Mouse (Mus musculus) embryo, embryonic 10.5 days (tissue): ENCODE data around the gene Tnrc18.

Source experiments
- DNase-seq: peaks from one replicate; pipeline ENCODE4 v3.0.0-alpha.2; 2015; ENCODE audit warnings: low spot score

Gene Tnrc18

DNA sequence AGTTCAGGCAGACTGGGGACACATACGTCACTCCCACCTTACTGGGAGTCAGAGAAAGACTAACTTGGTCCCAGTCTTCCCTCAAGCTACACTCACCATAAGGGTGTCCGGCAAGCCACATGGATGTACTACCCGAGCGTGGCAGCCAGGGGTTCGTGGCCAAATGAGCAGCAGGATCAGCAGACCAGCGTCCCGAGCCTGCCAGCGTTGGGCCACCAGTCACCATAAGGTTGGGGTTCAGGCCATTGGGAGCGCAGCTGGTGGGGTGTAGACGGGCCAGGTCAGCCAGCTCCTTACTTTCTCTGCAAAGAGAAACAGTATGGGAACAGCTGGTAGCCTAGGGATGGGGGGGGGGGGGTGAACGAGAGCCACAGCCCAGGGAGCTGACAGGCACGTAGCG is 41.4 kb downstream of the Tnrc18 start:
- DNase-seq, result no peak

DNA sequence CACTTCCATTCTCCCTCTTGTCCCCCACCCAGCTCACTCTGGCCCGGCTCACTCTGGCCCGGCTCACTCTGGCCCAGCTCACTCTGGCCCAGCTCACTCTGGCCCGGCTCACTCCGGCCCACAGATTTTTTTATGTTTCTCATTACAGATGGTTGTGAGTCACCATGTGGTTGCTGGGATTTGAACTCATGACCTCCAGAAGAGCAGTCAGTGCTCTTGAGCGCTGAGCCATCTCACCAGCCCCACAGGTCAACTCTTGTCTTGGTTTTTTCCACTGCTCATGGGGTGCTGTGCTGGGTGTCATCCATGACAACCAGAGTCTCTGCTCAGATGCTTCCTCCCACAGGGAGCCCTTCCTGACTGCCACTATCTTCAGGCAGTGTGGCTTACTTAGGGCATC is 42.7 kb downstream of the Tnrc18 start:
- no peak for DNase-seq

- no peak for DNase-seq
Measured at GRCm38 (mm10) chr5:142771964-142772363, 45.5 kb downstream of the Tnrc18 start.

- DNase-seq, result no peak
Measured at GRCm38 (mm10) chr5:142771034-142771433, 46.4 kb downstream of the Tnrc18 start.

- DNase-seq, result no peak
Measured at GRCm38 (mm10) chr5:142769641-142770040, 47.8 kb downstream of the Tnrc18 start.

GRCm38 (mm10) chr5:142768352-142769267 is 48.9 kb downstream of the Tnrc18 start:
- DNase-seq, result peak; percentile 21

DNA sequence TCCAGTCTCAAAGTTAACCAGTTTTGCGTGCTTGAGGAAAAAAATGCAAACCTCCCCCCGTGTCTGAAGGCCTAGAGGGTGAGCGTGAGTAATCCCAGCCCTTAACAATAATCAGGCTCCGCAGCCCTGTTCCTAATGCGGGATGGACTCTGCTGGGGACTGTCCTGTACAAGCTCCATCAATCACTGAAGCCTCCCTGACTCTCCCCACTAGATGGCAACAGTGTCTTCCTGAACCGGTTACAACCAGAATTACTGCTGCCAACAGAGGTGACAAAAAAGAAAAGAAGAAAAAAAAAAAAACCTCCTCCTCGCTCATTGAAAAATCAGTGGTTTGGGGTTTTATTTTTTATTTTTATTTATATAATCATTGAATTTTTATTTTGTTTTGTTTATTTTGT is 49.5 kb downstream of the Tnrc18 start:
- peak; percentile 89 for DNase-seq

- DNase-seq, result no peak
Measured at GRCm38 (mm10) chr5:142766708-142767107, 50.8 kb downstream of the Tnrc18 start.

- no peak for DNase-seq
Measured at GRCm38 (mm10) chr5:142764889-142765288, 52.6 kb downstream of the Tnrc18 start.

DNA sequence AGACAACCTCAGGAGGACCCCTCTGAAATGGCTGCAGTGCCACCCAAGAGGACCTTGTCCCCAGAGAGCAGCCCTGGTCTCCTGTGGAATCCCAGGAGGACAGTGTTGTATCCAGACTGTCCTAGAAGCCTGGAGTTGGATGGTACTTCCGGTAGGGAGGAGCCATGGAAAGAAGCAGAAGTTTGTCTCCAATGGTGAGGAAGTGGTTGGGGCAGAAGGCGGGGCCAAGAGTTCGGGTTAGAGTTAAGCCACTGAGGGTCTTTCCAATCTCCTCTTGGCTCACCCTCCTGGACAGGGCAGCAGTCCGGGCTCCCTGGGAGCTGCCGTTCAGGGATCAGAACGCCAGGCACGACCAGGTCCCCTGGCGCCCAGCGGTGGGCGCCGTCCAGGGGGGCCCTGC is 53.2 kb downstream of the Tnrc18 start:
- DNase-seq, result no peak

- DNase-seq, result no peak
Measured at GRCm38 (mm10) chr5:142762082-142762807, 55.2 kb downstream of the Tnrc18 start.

- no peak for DNase-seq
Measured at GRCm38 (mm10) chr5:142761326-142761983, 56.0 kb downstream of the Tnrc18 start.

GRCm38 (mm10) chr5:142759786-142760185 is 57.7 kb downstream of the Tnrc18 start:
- no peak for DNase-seq

- no peak for DNase-seq
Measured at GRCm38 (mm10) chr5:142752241-142752640, 65.2 kb downstream of the Tnrc18 start.

- no peak for DNase-seq
Measured at GRCm38 (mm10) chr5:142750173-142750572, 67.3 kb downstream of the Tnrc18 start.

- DNase-seq, result no peak
Measured at GRCm38 (mm10) chr5:142747026-142747629, 70.3 kb downstream of the Tnrc18 start.

GRCm38 (mm10) chr5:142739941-142740340 is 77.5 kb downstream of the Tnrc18 start:
- no peak for DNase-seq

- no peak for DNase-seq
Measured at GRCm38 (mm10) chr5:142731916-142732315, 85.5 kb downstream of the Tnrc18 start.

GRCm38 (mm10) chr5:142730295-142730694 is 87.2 kb downstream of the Tnrc18 start:
- DNase-seq, result no peak

DNA sequence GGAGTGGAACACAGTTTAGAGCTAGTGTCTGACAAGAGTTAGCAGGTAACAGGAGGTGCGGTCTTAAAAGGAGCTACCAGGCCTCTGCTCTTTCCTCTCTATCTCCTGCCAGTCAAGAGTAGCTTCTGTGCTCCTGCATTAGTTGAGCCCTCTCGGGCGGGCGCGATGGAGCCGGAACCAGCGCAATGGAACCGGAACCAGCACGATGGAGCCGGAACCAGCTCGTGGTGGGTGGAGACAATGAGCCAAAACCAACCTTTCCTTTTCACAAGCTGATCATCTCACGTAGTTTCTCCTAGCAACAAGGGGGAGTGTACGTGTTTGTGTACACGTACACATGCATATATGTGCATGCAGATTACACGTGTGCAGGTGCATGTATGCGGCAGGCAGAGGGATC is 89.2 kb downstream of the Tnrc18 start:
- DNase-seq, result no peak

DNA sequence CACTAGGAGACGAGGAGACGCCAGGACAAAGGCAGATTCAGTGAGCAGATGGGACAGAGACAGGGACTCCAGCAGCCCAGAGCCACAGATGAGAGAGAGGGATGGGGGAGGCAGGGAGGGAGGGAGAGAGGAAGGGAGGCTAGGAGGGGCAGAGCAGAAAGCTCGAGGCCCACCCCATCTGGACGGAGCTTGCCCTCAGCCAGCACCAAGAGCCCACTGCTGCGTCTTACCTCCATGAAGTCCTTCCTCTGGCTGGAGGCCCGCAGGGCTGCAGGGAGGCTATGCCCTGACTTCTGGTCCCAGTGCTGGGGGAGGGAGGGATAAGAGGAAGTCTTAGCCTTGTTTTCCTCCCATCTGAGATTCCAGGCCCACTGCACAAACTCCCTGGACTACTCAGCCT is 90.7 kb downstream of the Tnrc18 start:
- DNase-seq, result no peak

DNA sequence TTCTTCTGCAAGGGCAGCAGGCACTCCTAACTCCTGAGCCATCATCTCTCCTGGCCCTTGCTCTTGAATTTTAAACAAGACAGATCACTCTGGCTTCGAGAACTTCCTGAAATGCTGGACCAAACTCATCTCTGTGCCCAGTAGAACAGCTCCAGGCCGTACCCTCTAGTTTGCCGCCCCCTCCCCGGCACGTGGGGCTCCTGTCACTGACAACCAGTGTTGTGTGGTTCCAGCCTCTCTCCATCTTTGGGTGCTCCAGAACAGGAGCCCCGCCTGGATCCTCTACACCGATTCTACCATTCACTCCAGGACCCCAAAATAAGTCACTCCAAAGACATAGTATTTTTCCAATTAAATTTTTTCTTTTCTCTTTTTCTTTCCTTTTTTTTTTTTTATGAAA is 93.2 kb downstream of the Tnrc18 start:
- DNase-seq, result no peak
